Mouse (Mus musculus): ENCODE results near the gene Coa6. TPM values are rescaled to one million over a fixed set of nuclear protein-coding genes. Genes with fewer than 3 reads are reported as not detected.
"Not testable (repeated sequence)": the region's sequence is repeated elsewhere in the genome, so short reads cannot be mapped to it uniquely, and the experiment has no call there.

Gene Coa6
- polyA plus RNA-seq, 1 experiment from 2014 or later, result 102 TPM

- no peak for TF ChIP-seq CTCF (IDR thresholded peaks at IDR 0.05; ENCODE audit: low read depth)
- no peak overlapping the region for H3K27ac ChIP-seq
- no peak overlapping the region for H3K4me3 ChIP-seq (replicated peaks; ENCODE audit: low read depth, low read length)
- H3K9ac ChIP-seq (ENCODE audit: low read depth, low read length), result no peak overlapping the region
- no peak for DNase-seq (ENCODE audit: low spot score)
- no peaks in the 10 kb centered on the region for H3K36me3 ChIP-seq (ENCODE audit: insufficient read depth, low read length)
- no peak overlapping the region for H3K4me2 ChIP-seq (ENCODE audit: low read length)
- 84% methylated on average over 4 of the region's 4 CpGs for WGBS
- no peaks in the 10 kb centered on the region for H3K9me3 ChIP-seq (replicated peaks; ENCODE audit: low read length)
- ATAC-seq (replicated peaks; ENCODE audit: low FRiP score, low read depth), result no peak
- no peaks in the 10 kb centered on the region for H3K4me1 ChIP-seq (replicated peaks; ENCODE audit: insufficient read depth, low read length)
- H3K27me3 ChIP-seq (ENCODE audit: insufficient read depth, low read length), result no peaks in the 10 kb centered on the region
Measured at GRCm38 (mm10) chr8:126387566-126387965, 34.7 kb upstream of the Coa6 start.

GRCm38 (mm10) chr8:126391541-126391940, 30.8 kb upstream of the Coa6 start:
- DNase-seq (ENCODE audit: low spot score), result peak; percentile 19
- Histone ChIP-seq H3K4me3 (replicated peaks; ENCODE audit: low read depth, low read length) (no peak overlapping the region), H3K27ac (no peak overlapping the region), H3K4me1 (replicated peaks; ENCODE audit: insufficient read depth, low read length) (no peaks in the 10 kb centered on the region), H3K27me3 (ENCODE audit: insufficient read depth, low read length) (no peaks in the 10 kb centered on the region), H3K9ac (ENCODE audit: low read depth, low read length) (no peak overlapping the region), H3K36me3 (ENCODE audit: insufficient read depth, low read length) (no peaks in the 10 kb centered on the region), H3K4me2 (ENCODE audit: low read length) (no peak overlapping the region), H3K9me3 (replicated peaks; ENCODE audit: low read length) (no peaks in the 10 kb centered on the region)
- 0 out of 2 replicates have a peak, but pooled peaks have one; percentile 29 for ATAC-seq (replicated peaks; ENCODE audit: low FRiP score, low read depth)
- WGBS, result 44% methylated on average over 2 of the region's 2 CpGs
- no peak for TF ChIP-seq CTCF (IDR thresholded peaks at IDR 0.05; ENCODE audit: low read depth)

- no peak for TF ChIP-seq CTCF (IDR thresholded peaks at IDR 0.05; ENCODE audit: low read depth)
- Histone ChIP-seq H3K4me2 (ENCODE audit: low read length) (no peak overlapping the region), H3K9ac (ENCODE audit: low read depth, low read length) (no peak overlapping the region), H3K4me1 (replicated peaks; ENCODE audit: insufficient read depth, low read length) (no peaks in the 10 kb centered on the region), H3K27me3 (ENCODE audit: insufficient read depth, low read length) (no peaks in the 10 kb centered on the region), H3K27ac (no peak overlapping the region), H3K9me3 (replicated peaks; ENCODE audit: low read length) (no peaks in the 10 kb centered on the region), H3K4me3 (replicated peaks; ENCODE audit: low read depth, low read length) (no peak overlapping the region), H3K36me3 (ENCODE audit: insufficient read depth, low read length) (no peaks in the 10 kb centered on the region)
- no peak for ATAC-seq (replicated peaks; ENCODE audit: low FRiP score, low read depth)
- no peak for DNase-seq (ENCODE audit: low spot score)
- 64% methylated on average over 9 of the region's 9 CpGs for WGBS
Measured at GRCm38 (mm10) chr8:126395386-126395785, 26.9 kb upstream of the Coa6 start.

GRCm38 (mm10) chr8:126395917-126396316, 26.4 kb upstream of the Coa6 start:
- ATAC-seq (replicated peaks; ENCODE audit: low FRiP score, low read depth) (no peak), DNase-seq (ENCODE audit: low spot score) (no peak)
- WGBS, result 73% methylated on average over 5 of the region's 5 CpGs
- Histone ChIP-seq H3K9me3 (replicated peaks; ENCODE audit: low read length) (no peaks in the 10 kb centered on the region), H3K27me3 (ENCODE audit: insufficient read depth, low read length) (no peaks in the 10 kb centered on the region), H3K36me3 (ENCODE audit: insufficient read depth, low read length) (no peaks in the 10 kb centered on the region), H3K9ac (ENCODE audit: low read depth, low read length) (no peak overlapping the region), H3K27ac (no peak overlapping the region), H3K4me2 (ENCODE audit: low read length) (no peak overlapping the region), H3K4me3 (replicated peaks; ENCODE audit: low read depth, low read length) (no peak overlapping the region), H3K4me1 (replicated peaks; ENCODE audit: insufficient read depth, low read length) (no peaks in the 10 kb centered on the region)
- TF ChIP-seq CTCF (IDR thresholded peaks at IDR 0.05; ENCODE audit: low read depth), result no peak

GRCm38 (mm10) chr8:126398349-126398748, 24.0 kb upstream of the Coa6 start:
- peak; percentile 62 for TF ChIP-seq CTCF (IDR thresholded peaks at IDR 0.05; ENCODE audit: low read depth)
- Histone ChIP-seq H3K4me3 (replicated peaks; ENCODE audit: low read depth, low read length) (no peak overlapping the region), H3K36me3 (ENCODE audit: insufficient read depth, low read length) (no peaks in the 10 kb centered on the region), H3K27me3 (ENCODE audit: insufficient read depth, low read length) (no peaks in the 10 kb centered on the region), H3K4me1 (replicated peaks; ENCODE audit: insufficient read depth, low read length) (no peaks in the 10 kb centered on the region), H3K9me3 (replicated peaks; ENCODE audit: low read length) (no peaks in the 10 kb centered on the region), H3K27ac (no peak overlapping the region), H3K4me2 (ENCODE audit: low read length) (no peak overlapping the region), H3K9ac (ENCODE audit: low read depth, low read length) (no peak overlapping the region)
- ATAC-seq (replicated peaks; ENCODE audit: low FRiP score, low read depth), result no peak
- 79% methylated on average over 3 of the region's 3 CpGs for WGBS
- DNase-seq (ENCODE audit: low spot score), result no peak

GRCm38 (mm10) chr8:126404550-126404949, 17.8 kb upstream of the Coa6 start:
- DNase-seq (ENCODE audit: low spot score), result peak; percentile 74
- not testable (repeated sequence) for H3K27ac ChIP-seq; H3K36me3 ChIP-seq (ENCODE audit: insufficient read depth, low read length); H3K9me3 ChIP-seq (replicated peaks; ENCODE audit: low read length); H3K9ac ChIP-seq (ENCODE audit: low read depth, low read length); ATAC-seq (replicated peaks; ENCODE audit: low FRiP score, low read depth); H3K4me1 ChIP-seq (replicated peaks; ENCODE audit: insufficient read depth, low read length); H3K4me2 ChIP-seq (ENCODE audit: low read length); H3K4me3 ChIP-seq (replicated peaks; ENCODE audit: low read depth, low read length); H3K27me3 ChIP-seq (ENCODE audit: insufficient read depth, low read length)

- no peak for ATAC-seq (replicated peaks; ENCODE audit: low FRiP score, low read depth)
- no peak overlapping the region for H3K9ac ChIP-seq (ENCODE audit: low read depth, low read length)
- 76% methylated on average over 4 of the region's 4 CpGs for WGBS
- no peaks in the 10 kb centered on the region for H3K4me1 ChIP-seq (replicated peaks; ENCODE audit: insufficient read depth, low read length)
- no peak overlapping the region for H3K27ac ChIP-seq
- H3K36me3 ChIP-seq (ENCODE audit: insufficient read depth, low read length), result no peaks in the 10 kb centered on the region
- no peaks in the 10 kb centered on the region for H3K27me3 ChIP-seq (ENCODE audit: insufficient read depth, low read length)
- no peak overlapping the region for H3K4me2 ChIP-seq (ENCODE audit: low read length)
- no peaks in the 10 kb centered on the region for H3K9me3 ChIP-seq (replicated peaks; ENCODE audit: low read length)
- H3K4me3 ChIP-seq (replicated peaks; ENCODE audit: low read depth, low read length), result no peak overlapping the region
- TF ChIP-seq CTCF (IDR thresholded peaks at IDR 0.05; ENCODE audit: low read depth), result no peak
- DNase-seq (ENCODE audit: low spot score), result no peak
Measured at GRCm38 (mm10) chr8:126405030-126405429, 17.3 kb upstream of the Coa6 start.

All from kidney, postnatal 0 days (tissue).